Mouse (Mus musculus) A20 (cell line): ENCODE measurements around the gene Bmper.

ENCODE experiments used
- DNase-seq: peaks from one replicate; pipeline ENCODE4 v3.0.0-alpha.2; 2011; ENCODE audit warnings: low read depth, low spot score

Gene Bmper

GRCm38 (mm10) chr9:23297491-23298170, 74.8 kb downstream of the Bmper start:
- no peak for DNase-seq

GRCm38 (mm10) chr9:23300376-23300775, 77.5 kb downstream of the Bmper start:
- DNase-seq: no peak

- DNase-seq: no peak
Observed at GRCm38 (mm10) chr9:23305681-23306080, 82.8 kb downstream of the Bmper start.

GRCm38 (mm10) chr9:23306226-23306625, 83.3 kb downstream of the Bmper start:
- DNase-seq: no peak

GRCm38 (mm10) chr9:23307835-23308234, 85.0 kb downstream of the Bmper start:
- no peak for DNase-seq

- no peak for DNase-seq
Observed at GRCm38 (mm10) chr9:23310953-23311352, 88.1 kb downstream of the Bmper start.

- DNase-seq: no peak
Observed at GRCm38 (mm10) chr9:23311956-23312355, 89.1 kb downstream of the Bmper start.

GRCm38 (mm10) chr9:23312877-23313276, 90.0 kb downstream of the Bmper start:
- no peak for DNase-seq

- DNase-seq: no peak
Observed at GRCm38 (mm10) chr9:23315631-23316330, 92.9 kb downstream of the Bmper start.

- DNase-seq: no peak
Observed at GRCm38 (mm10) chr9:23327830-23328229, 105.0 kb downstream of the Bmper start.

GRCm38 (mm10) chr9:23333041-23333622, 110.3 kb downstream of the Bmper start:
- no peak for DNase-seq

GRCm38 (mm10) chr9:23340551-23340950, 117.7 kb downstream of the Bmper start:
- no peak for DNase-seq

GRCm38 (mm10) chr9:23341246-23341645, 118.4 kb downstream of the Bmper start:
- DNase-seq: no peak

- DNase-seq: no peak
Observed at GRCm38 (mm10) chr9:23344353-23344752, 121.5 kb downstream of the Bmper start.

- DNase-seq: no peak
Observed at GRCm38 (mm10) chr9:23345093-23345844, 122.4 kb downstream of the Bmper start.

- no peak for DNase-seq
Observed at GRCm38 (mm10) chr9:23349603-23350002, 126.7 kb downstream of the Bmper start.

- no peak for DNase-seq
Observed at GRCm38 (mm10) chr9:23351400-23351799, 128.5 kb downstream of the Bmper start.

GRCm38 (mm10) chr9:23352396-23352795, 129.5 kb downstream of the Bmper start:
- no peak for DNase-seq

- DNase-seq: no peak
Observed at GRCm38 (mm10) chr9:23354201-23354820, 131.4 kb downstream of the Bmper start.

GRCm38 (mm10) chr9:23358108-23358507, 135.2 kb downstream of the Bmper start:
- DNase-seq: no peak

GRCm38 (mm10) chr9:23363139-23363538, 140.3 kb downstream of the Bmper start:
- DNase-seq: no peak

- DNase-seq: no peak
Observed at GRCm38 (mm10) chr9:23363540-23363939, 140.7 kb downstream of the Bmper start.
